Mouse (Mus musculus): ENCODE results near the gene Me3.
A peak's percentile ranks its signal among the peaks of the same experiment; 100 is the strongest.
"Not testable (repeated sequence)": the region's sequence is repeated elsewhere in the genome, so short reads cannot be mapped to it uniquely, and the experiment has no call there.

Gene Me3

DNA sequence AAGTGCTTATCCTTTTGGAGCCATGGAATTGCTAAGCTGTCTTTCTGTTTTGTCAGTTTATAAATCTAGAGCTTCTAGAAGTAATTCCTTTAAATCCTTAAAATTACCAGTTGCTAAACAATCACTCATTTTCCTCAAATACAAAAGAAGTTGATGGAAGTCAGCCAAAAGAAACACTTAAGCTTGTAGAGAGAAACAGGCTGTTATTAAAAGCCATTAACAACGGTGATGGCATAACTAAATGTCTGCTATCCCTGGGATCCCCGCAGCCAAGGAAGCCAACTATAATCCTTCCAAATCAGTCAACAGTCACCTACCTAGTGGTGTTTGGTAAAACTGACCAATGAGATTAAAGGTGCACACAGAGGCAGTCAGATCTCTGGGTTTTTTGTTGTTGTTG, 98.3 kb downstream of the Me3 start:
- no peak for DNase-seq (ENCODE audit: low spot score)

DNA sequence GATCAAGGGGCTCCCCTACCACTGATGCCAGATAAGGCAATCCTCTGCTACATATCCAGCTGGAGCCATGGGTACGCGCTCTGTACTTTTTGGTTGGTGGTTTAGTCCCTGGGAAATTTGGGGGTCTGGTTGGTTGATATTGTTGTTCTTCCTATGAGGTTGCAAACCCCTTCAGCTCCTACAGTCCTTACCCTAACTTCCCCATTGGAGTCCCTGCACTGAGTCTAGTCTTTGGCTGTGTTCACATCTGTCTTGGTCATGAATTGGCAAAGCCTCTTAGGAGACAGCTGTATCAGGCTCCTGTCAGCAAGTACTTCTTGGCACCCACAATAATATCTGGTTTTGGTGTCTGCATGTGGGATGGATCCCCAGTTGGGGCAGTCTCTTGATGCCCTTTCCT, 98.9 kb downstream of the Me3 start:
- DNase-seq (ENCODE audit: low spot score) = not testable (repeated sequence)

- no peak for DNase-seq (ENCODE audit: low spot score)
Measured at GRCm38 (mm10) chr7:89748415-89748814, 116.2 kb downstream of the Me3 start.

DNA sequence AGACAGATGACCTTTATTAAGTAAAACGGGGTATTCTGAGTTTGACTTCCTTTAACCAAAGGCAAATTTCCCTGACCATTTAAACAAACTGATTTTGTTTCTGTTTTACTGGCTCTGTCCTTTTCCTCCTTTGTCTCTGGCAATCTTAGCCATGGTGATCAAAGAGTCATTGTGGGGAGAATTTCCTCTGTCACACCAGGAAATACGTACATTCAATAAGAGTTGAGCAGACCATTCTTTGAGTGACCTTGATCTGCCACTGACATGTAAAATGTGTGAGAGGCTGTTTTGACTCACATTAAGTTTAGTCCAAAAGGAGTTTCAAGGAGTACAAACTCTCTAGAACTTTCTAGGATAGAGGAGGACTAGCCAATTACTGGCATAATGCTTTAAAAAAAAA, 117.0 kb downstream of the Me3 start:
- no peak for DNase-seq (ENCODE audit: low spot score)

GRCm38 (mm10) chr7:89766678-89767508, 134.7 kb downstream of the Me3 start:
- no peak for DNase-seq (ENCODE audit: low spot score)

GRCm38 (mm10) chr7:89769106-89769896, 137.1 kb downstream of the Me3 start:
- DNase-seq (ENCODE audit: low spot score) = no peak

GRCm38 (mm10) chr7:89770021-89770420, 137.8 kb downstream of the Me3 start:
- no peak for DNase-seq (ENCODE audit: low spot score)

DNA sequence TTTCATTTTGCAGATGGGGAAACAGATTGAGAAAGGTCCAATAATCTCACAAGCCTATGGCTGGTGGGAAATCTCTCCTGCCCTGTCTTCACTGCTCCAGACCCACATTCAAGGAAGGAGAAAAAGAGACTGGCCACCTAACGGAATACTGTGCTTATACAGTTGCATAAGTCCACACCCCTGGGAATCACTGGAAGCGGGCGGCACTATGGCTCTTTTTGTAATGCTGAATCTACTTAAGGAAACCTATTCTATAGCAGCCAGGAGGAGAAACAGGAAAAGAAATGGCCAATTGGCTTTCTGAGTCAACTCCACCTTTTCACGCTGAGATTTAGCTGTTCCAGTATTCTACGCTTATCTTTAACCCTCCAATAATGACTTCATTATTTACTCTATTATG, 140.7 kb downstream of the Me3 start:
- no peak for DNase-seq (ENCODE audit: low spot score)

- no peak for DNase-seq (ENCODE audit: low spot score)
Measured at GRCm38 (mm10) chr7:89773352-89773921, 141.2 kb downstream of the Me3 start.

GRCm38 (mm10) chr7:89773926-89774325, 141.7 kb downstream of the Me3 start:
- no peak for DNase-seq (ENCODE audit: low spot score)

GRCm38 (mm10) chr7:89775848-89776247, 143.7 kb downstream of the Me3 start:
- no peak for DNase-seq (ENCODE audit: low spot score)

GRCm38 (mm10) chr7:89781391-89781790, 149.2 kb downstream of the Me3 start:
- DNase-seq (ENCODE audit: low spot score) = no peak

DNA sequence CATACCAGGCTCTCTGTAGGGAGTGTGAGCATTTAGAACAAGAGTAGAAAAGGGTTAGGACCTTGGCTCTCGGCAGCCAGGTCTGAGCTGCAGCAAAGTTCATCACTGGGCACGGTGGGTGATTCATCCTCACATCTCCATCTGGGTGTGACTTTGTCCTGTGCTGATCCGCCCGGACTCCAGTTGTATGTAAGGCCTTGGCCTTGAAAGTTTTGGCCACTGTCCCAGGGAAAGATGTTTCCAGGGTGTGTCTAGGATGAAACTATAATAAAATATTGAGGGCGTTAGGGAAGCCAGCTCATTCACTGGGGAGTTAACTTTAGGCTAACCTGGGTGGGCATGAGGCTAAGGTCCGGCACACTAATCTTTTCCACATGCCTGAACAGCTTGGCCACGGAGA, 155.5 kb downstream of the Me3 start:
- peak; percentile 54 for DNase-seq (ENCODE audit: low spot score)

DNA sequence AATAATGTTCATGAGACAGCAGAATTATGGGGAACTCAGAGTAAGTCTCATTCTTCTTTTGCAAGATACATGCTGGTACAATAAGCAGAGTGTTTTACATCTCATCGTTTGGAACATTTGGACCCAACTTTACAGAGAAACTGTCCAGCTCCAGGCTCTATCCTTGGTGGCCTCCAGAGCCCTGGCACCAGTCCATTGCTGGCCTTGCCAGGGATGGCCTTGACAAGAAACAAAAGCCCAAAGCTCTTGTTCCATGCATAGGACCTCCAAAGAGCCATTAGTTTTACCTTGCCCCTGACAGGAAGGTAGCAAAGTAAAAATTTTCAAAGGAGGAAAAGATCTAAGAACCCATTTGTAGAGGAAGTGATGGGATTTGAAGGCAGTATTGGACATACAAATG, 160.4 kb downstream of the Me3 start:
- DNase-seq (ENCODE audit: low spot score) = peak; percentile 60

DNA sequence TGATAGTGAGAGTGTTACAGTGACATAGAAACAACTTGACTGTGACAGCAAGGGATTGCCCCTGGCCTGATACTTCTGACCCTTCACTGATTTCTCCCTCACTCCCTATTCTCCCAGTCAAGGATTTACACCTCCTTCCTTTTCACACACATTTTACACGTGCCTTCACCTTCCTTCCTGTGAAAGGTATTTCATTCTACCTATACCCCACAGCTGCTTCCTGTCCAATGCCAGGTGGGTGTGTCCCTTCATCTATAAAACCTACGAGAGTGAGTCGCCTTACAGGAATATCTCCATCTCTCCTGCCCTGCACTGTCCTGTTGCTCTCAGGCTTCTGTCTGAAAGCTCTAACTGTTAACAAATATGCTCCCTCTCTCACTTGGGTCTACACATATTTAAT, 163.2 kb downstream of the Me3 start:
- DNase-seq (ENCODE audit: low spot score) = no peak

DNA sequence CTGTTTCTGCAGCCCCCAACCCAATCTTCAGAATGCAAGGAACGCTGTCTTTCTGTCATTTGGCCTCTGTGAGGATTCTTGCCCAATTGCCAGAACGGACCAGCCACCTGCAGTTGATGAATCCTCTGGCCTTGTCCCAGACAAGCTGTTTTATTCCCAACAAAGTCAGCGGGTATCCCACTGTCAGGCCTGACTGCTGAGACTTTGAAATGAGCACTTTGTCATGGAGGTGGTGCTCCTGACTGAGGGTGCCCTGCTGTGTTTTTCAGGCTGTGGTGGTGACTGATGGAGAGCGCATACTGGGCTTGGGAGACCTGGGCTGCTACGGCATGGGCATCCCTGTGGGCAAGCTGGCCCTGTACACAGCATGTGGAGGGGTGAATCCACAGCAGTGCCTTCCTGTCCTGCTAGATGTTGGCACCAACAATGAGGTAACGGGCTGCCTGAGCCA, 164.2 kb downstream of the Me3 start:
- DNase-seq (ENCODE audit: low spot score) = no peak

DNA sequence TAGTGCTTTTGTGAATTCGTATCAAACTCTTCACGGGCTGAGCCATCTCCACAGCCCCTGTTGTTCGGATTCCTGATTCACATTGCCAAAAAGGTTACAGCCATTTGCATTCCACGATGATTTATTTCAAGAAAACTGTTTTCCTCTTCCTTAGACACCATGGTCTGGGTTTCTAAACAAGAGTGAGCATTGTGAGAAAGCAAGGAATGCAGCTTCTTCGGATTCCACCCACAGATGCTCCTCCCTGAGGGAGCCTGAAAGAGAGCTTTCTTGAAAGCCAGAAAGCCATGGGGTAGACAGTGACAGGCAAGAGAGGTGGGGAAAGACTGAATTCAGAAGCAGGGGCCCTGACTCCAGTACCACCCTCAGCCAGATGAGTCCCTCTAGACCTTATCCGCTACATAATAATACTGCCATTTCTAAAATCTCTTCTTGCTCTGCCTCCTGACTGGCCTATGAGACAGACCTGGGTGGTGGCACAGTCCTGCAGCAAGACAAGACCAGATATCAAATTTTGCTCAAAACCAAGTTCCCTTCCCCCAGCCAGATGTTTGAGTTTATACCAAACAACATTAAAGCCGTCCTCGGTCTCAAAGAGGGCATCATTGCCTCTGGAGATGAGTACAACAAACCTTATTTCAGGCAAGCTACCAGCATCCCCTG, 166.3 kb downstream of the Me3 start:
- DNase-seq (ENCODE audit: low spot score) = no peak

- DNase-seq (ENCODE audit: low spot score) = no peak
Measured at GRCm38 (mm10) chr7:89802447-89802846, 170.3 kb downstream of the Me3 start.

- DNase-seq (ENCODE audit: low spot score) = no peak
Measured at GRCm38 (mm10) chr7:89803966-89804365, 171.8 kb downstream of the Me3 start.

DNA sequence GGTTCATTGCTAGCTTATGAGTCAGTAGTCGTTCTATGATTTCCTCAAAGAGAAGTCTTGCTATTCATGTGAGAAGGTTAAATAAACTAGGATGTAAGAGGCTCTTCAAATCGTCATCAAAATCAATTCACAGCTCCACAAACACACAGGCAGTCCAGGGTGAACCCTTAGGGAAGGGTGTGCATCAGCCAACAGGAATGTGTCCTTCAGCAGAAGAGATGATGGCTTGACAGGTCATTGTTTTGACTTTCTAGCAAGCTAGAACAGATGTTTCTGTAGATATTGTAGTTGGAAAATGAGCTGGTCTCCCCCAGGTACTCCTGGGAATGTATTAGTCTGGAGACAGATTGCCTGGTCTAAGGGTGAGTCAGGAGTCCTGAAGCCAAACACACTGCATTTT, 177.2 kb downstream of the Me3 start:
- no peak for DNase-seq (ENCODE audit: low spot score)

- DNase-seq (ENCODE audit: low spot score) = no peak
Measured at GRCm38 (mm10) chr7:89828436-89829065, 196.4 kb downstream of the Me3 start.

GRCm38 (mm10) chr7:89829201-89829600, 197.0 kb downstream of the Me3 start:
- no peak for DNase-seq (ENCODE audit: low spot score)

Measured in testis, postnatal 10 days (tissue).